Comparison of ENCODE assay signal across 8 mouse cellular contexts in the genomic region with DNA sequence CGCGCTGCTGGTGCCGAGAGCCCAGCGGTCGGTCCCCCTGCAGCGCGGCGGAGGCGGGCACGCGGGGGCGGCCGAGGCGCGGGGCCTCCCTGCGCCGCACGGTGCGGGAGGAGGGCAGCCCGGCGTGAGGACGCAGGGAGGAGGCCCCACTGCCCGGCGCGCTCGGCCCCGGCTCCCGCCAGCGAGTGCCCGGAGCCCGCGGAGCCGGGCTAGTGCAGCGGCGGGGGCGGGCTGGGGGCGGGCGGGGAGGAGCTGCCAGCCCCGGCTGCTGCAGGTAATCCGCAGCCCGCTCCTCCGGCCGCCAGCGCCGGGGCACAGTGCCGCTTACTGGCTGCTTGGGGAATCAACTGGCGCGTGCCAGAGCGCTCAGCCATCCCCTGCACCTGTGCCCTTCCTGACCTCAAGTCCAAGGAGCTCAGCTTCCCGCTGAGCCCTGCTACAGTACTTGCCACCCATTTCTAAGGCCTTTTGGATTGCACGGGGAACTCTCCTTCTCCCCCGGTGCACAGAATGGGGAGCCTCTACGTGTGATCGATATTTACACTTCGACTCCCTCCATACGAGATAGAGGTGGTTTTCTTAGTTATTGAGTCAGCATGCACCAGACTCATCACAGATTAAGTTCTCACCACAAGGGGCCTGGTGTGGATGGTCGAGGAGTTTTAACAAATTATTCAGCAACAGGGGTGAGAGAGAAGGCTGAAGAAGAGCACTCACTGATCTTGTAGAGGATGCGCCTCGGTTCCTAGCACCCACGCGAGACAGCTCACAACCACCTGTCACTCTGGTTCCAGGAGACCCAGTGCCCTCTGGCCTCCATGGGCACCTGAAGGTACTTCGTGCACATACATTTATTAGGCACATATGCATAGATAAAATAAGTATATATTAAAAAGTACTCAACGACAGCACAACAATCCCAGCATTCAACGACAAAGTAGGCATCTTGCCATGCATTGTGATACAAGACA. TPM values are rescaled to one million over a fixed set of nuclear protein-coding genes. Genes with fewer than 3 reads are reported as not detected.
A peak's percentile ranks its signal among the peaks of the same experiment; 100 is the strongest.
DNase-seq lines count a peak whose midpoint lies in the region; ATAC-seq lines count a peak whose summit lies in the region.

A gene (minus strand): TSS at position 284 of the 971 bp plus-strand sequence.

- no peaks in the 10 kb centered on the region for H3K9me3 ChIP-seq in forebrain, embryonic 15.5 days
- H3K9me3 ChIP-seq in liver, embryonic 16.5 days (replicated peaks; ENCODE audit: control insufficient read depth, low read length) = no peaks in the 10 kb centered on the region

- peak; percentile 86 for DNase-seq in MN1 (ENCODE audit: low spot score)
- peak; percentile 91 for DNase-seq in cerebellum, adult 11-12 months
- peak; percentile 86 for DNase-seq in heart, postnatal 4 days
- DNase-seq in layer of hippocampus, adult 18-20 months (ENCODE audit: low spot score in 2 of 2) = peak; percentile 66 to 80
- DNase-seq in thymus, postnatal 10 days (ENCODE audit: low spot score in 2 of 2) = peak; percentile 15 to 56

- no peaks in the 10 kb centered on the region for H3K36me3 ChIP-seq in forebrain, embryonic 15.5 days
- no peaks in the 10 kb centered on the region for H3K36me3 ChIP-seq in liver, embryonic 16.5 days (ENCODE audit: control insufficient read depth, insufficient read depth)

- H3K27me3 ChIP-seq in forebrain, embryonic 15.5 days = peaks cover 14% of the 10 kb centered on the region; the same call in 1 of the 2 replicates
- H3K27me3 ChIP-seq in liver, embryonic 16.5 days (ENCODE audit: control insufficient read depth, insufficient read depth, low read depth, low read length) = peaks cover 50% of the 10 kb centered on the region

- H3K4me2 ChIP-seq in forebrain, embryonic 15.5 days (replicated peaks) = peak within 1 kb of the TSS; percentile 99
- peak within 1 kb of the TSS; percentile 64 for H3K4me2 ChIP-seq in liver, embryonic 16.5 days (ENCODE audit: low read depth, low read length)

- peak within 1 kb of the TSS; percentile 68 for H3K9ac ChIP-seq in forebrain, embryonic 15.5 days (replicated peaks)
- H3K9ac ChIP-seq in liver, embryonic 16.5 days (ENCODE audit: low read depth, low read length) = no peak within 1 kb of the TSS

- ATAC-seq in forebrain, embryonic 15.5 days (replicated peaks) = peak; percentile 90
- ATAC-seq in liver, embryonic 16.5 days (ENCODE audit: low read depth) = peak; percentile 64
- peak; percentile 60; the same call in 1 of the 2 replicates for ATAC-seq in neutrophil, adult 5-6 weeks (ENCODE audit: extremely low read depth, insufficient number of reproducible peaks, low FRiP score, poor library complexity, severe bottlenecking)

- WGBS in forebrain, embryonic 15.5 days = 9% methylated on average over 59 of the region's 64 CpGs
- 9% methylated on average over 50 of the region's 64 CpGs for WGBS in liver, embryonic 16.5 days (ENCODE audit: insufficient replicate concordance)

- peaks cover 12% of the 10 kb centered on the region for H3K4me1 ChIP-seq in forebrain, embryonic 15.5 days
- H3K4me1 ChIP-seq in liver, embryonic 16.5 days (ENCODE audit: control insufficient read depth, low read depth, low read length) = no peaks in the 10 kb centered on the region

- H3K27ac ChIP-seq in forebrain, embryonic 15.5 days (replicated peaks) = peak within 1 kb of the TSS; percentile 63
- no peak within 1 kb of the TSS for H3K27ac ChIP-seq in liver, embryonic 16.5 days (ENCODE audit: low read length)

- H3K4me3 ChIP-seq in forebrain, embryonic 15.5 days = peak within 1 kb of the TSS; percentile 67
- peak within 1 kb of the TSS; percentile 48 for H3K4me3 ChIP-seq in liver, embryonic 16.5 days (ENCODE audit: low read depth, low read length)

RNA-seq across cellular contexts. Expression of the gene that starts here (rescaled TPM):
- 1.1 and 1.5 TPM in 2 replicates for polyA plus RNA-seq in forebrain, embryonic 15.5 days (2015; fragmentation: Nextera tagmentation; extraction: Ambion mirVana)
- 100 to 1,000 TPM; 710 to 754 TPM for total RNA-seq in heart, postnatal 4 days (2021)
- total RNA-seq in layer of hippocampus, adult 18-20 months (2021) = 100 to 1,000 TPM; 199 to 219 TPM
- 0.13 and 0.24 TPM in 2 replicates for polyA plus RNA-seq in liver, embryonic 16.5 days (2015; fragmentation: Nextera tagmentation; extraction: Ambion mirVana)
- 3.2 and 3.8 TPM in 2 replicates for total RNA-seq in neutrophil, adult 5-6 weeks (2017)

Comparison
In these comparisons a context has a peak if more than half of its experiments do, and no peak if none do; other contexts are left out.
1. RNA of the gene that starts here (total RNA-seq): 710 to 754 TPM in heart, postnatal 4 days and 199 to 219 TPM in layer of hippocampus, adult 18-20 months; 3.2 to 3.8 TPM in neutrophil, adult 5-6 weeks; every median in the first group is over 10 times any median in the second.
2. Peak in ATAC-seq, H3K4me3 ChIP-seq and H3K4me2 ChIP-seq in liver, embryonic 16.5 days; RNA of the gene not detected or under 1 TPM.
3. DNase-seq: peak in every context shown above with its lines; median percentile 91 in cerebellum, adult 11-12 months; 86 in MN1; 86 in heart, postnatal 4 days; 73 in layer of hippocampus, adult 18-20 months; 36 in thymus, postnatal 10 days.
4. Peak in every context shown above with its lines, with median percentiles within 50 percentile points of each other: ATAC-seq.